Mouse (Mus musculus) gastrocnemius, postnatal 36 days (tissue): Measurements from ENCODE around the gene Zfp60. TPM values are rescaled to one million over a fixed set of nuclear protein-coding genes. Genes with fewer than 3 reads are reported as not detected.

Experiments used
- DNase-seq, 2 experiments: peaks; one replicate each; pipeline ENCODE4 v3.0.0; 2022
- intact Hi-C: fragments of 180-260 bp; cut with DNase I; formaldehyde crosslinking; loops from one replicate; pipeline ENCODE4 v1.15.1; 2025
- long read RNA-seq, 2 experiments: library from polyadenylated mRNA; stranded (forward); transcript quantifications; one replicate each; pipeline ENCODE4 v2.0.0; 2021
- total RNA-seq, 2 experiments: library from RNA; stranded (reverse); gene quantifications; 2 replicates each; pipeline ENCODE4 v1.2.3; 2021

The Zfp60 gene
- total RNA-seq: 1 to 10 TPM; 4.5 to 5.8 TPM
- long read RNA-seq, experiment 1, partial matches to known transcripts: 0 of 2 reads
- long read RNA-seq, experiment 1, other reads (novel, unspliced or antisense): 2 of 2 reads
- long read RNA-seq, experiment 2, full-length matches to known transcripts: 2 of 4 reads
- long read RNA-seq, experiment 2, partial matches to known transcripts: 0 of 4 reads
- long read RNA-seq, experiment 2, other reads (novel, unspliced or antisense): 2 of 4 reads

- peak; percentile 76 to 79 for DNase-seq
- intact Hi-C loops: loop anchor here (5.0 kb wide), 1 partner anchor 39 kb away; no protein-coding TSS in a partner anchor
Observed at GRCm38 (mm10) chr7:27731281-27731883, at the start of gene Zfp60. Gene Zfp60 (plus strand): TSS chr7:27731389.

GRCm38 (mm10) chr7:27683218-27683617 is 48.0 kb upstream of the Zfp60 start:
- intact Hi-C loops: loop anchor here (10.0 kb wide), 1 partner anchor 348 kb away; the partner anchor contains the start of gene Ltbp4
- no peak for DNase-seq

- intact Hi-C loops: loop anchor here (2.0 to 10.0 kb wide), 2 partner anchors 30 to 350 kb away; partner anchors contain the start of gene Ltbp4
- DNase-seq: no peak
Observed at GRCm38 (mm10) chr7:27685220-27685619, 46.0 kb upstream of the Zfp60 start.

GRCm38 (mm10) chr7:27685681-27686080 is 45.5 kb upstream of the Zfp60 start:
- DNase-seq: no peak
- intact Hi-C loops: loop anchor here (2.0 to 10.0 kb wide), 2 partner anchors 31 to 351 kb away; partner anchors contain the start of gene Ltbp4

- intact Hi-C loops: loop anchor here (10.0 kb wide), 1 partner anchor 352 kb away; the partner anchor contains the start of gene Ltbp4
- no peak for DNase-seq
Observed at GRCm38 (mm10) chr7:27687043-27687442, 44.1 kb upstream of the Zfp60 start.

GRCm38 (mm10) chr7:27687836-27688235 is 43.4 kb upstream of the Zfp60 start:
- no peak for DNase-seq

GRCm38 (mm10) chr7:27688246-27688788 is 42.9 kb upstream of the Zfp60 start:
- DNase-seq: no peak
- intact Hi-C loops: loop anchor here (10.0 kb wide), 1 partner anchor 354 kb away; the partner anchor contains the start of gene Ltbp4

More at GRCm38 (mm10) chr7:27687836-27688235, 43.4 kb upstream of the Zfp60 start:
- intact Hi-C loops: loop anchor here (10.0 kb wide), 1 partner anchor 353 kb away; the partner anchor contains the start of gene Ltbp4

- intact Hi-C loops: loop anchor here (10.0 kb wide), 1 partner anchor 354 kb away; the partner anchor contains the start of gene Ltbp4
- DNase-seq: peak; percentile 76 to 85
Observed at GRCm38 (mm10) chr7:27688815-27689612, 42.2 kb upstream of the Zfp60 start, which contains the start of gene Zfp607b. Gene Zfp607b (plus strand): TSS chr7:27689340.

- intact Hi-C loops: loop anchor here (5.0 kb wide), 1 partner anchor 41 kb away; the partner anchor contains the start of gene Zfp60
- no peak for DNase-seq
Observed at GRCm38 (mm10) chr7:27691076-27691475, 40.1 kb upstream of the Zfp60 start.

- DNase-seq: no peak
- intact Hi-C loops: no loop called here
Observed at GRCm38 (mm10) chr7:27696711-27697110, 34.5 kb upstream of the Zfp60 start.

GRCm38 (mm10) chr7:27710402-27710801 is 20.8 kb upstream of the Zfp60 start:
- DNase-seq: no peak
- intact Hi-C loops: no loop called here

GRCm38 (mm10) chr7:27721951-27722350 is 9.2 kb upstream of the Zfp60 start:
- intact Hi-C loops: no loop called here
- no peak for DNase-seq

GRCm38 (mm10) chr7:27725566-27726538 is 5.3 kb upstream of the Zfp60 start:
- DNase-seq: no peak
- intact Hi-C loops: loop anchor here (2.0 kb wide), 1 partner anchor 207 kb away; no protein-coding TSS in a partner anchor

- intact Hi-C loops: loop anchor here (2.0 kb wide), 1 partner anchor 205 kb away; no protein-coding TSS in a partner anchor
- DNase-seq: no peak
Observed at GRCm38 (mm10) chr7:27727471-27727870, 3.7 kb upstream of the Zfp60 start.

GRCm38 (mm10) chr7:27731946-27732345 is 757 bp downstream of the Zfp60 start:
- intact Hi-C loops: loop anchor here (5.0 kb wide), 1 partner anchor 40 kb away; no protein-coding TSS in a partner anchor
- no peak for DNase-seq

GRCm38 (mm10) chr7:27732508-27732907 is 1.3 kb downstream of the Zfp60 start:
- DNase-seq: no peak
- intact Hi-C loops: loop anchor here (5.0 kb wide), 1 partner anchor 40 kb away; no protein-coding TSS in a partner anchor

- DNase-seq: no peak
- intact Hi-C loops: no loop called here
Observed at GRCm38 (mm10) chr7:27735457-27735856, 4.3 kb downstream of the Zfp60 start.

GRCm38 (mm10) chr7:27756351-27757047 is 25.3 kb downstream of the Zfp60 start:
- intact Hi-C loops: no loop called here
- no peak for DNase-seq
